Mouse (Mus musculus): ENCODE measurements around the gene H2afb3.
"Not testable (repeated sequence)": the region's sequence is repeated elsewhere in the genome, so short reads cannot be mapped to it uniquely, and the experiment has no call there.

The H2afb3 gene

GRCm38 (mm10) chrX:120312995-120313394 is at the start of gene H2afb3:
TSS of gene H2afb3 (minus strand) at chrX:120313095.
- DNase-seq (ENCODE audit: low read depth in 1 of 2, low spot score in 2 of 2): not testable (repeated sequence)

- DNase-seq (ENCODE audit: low read depth in 1 of 2, low spot score in 2 of 2): no peak
Observed at GRCm38 (mm10) chrX:120301469-120302175, 11.3 kb downstream of the H2afb3 start.

- DNase-seq (ENCODE audit: low read depth in 1 of 2, low spot score in 2 of 2): no peak
Observed at GRCm38 (mm10) chrX:120292832-120293750, 19.8 kb downstream of the H2afb3 start.

GRCm38 (mm10) chrX:120291696-120292095 is 21.2 kb downstream of the H2afb3 start:
- no peak for DNase-seq (ENCODE audit: low read depth in 1 of 2, low spot score in 2 of 2)

- DNase-seq (ENCODE audit: low read depth in 1 of 2, low spot score in 2 of 2): no peak
Observed at GRCm38 (mm10) chrX:120290900-120291280, 22.0 kb downstream of the H2afb3 start.

- no peak for DNase-seq (ENCODE audit: low read depth in 1 of 2, low spot score in 2 of 2)
Observed at GRCm38 (mm10) chrX:120290011-120290899, 22.6 kb downstream of the H2afb3 start, which contains the start of gene Pcdh11x. TSS of gene Pcdh11x (plus strand) at chrX:120290259.

- no peak for DNase-seq (ENCODE audit: low read depth in 1 of 2, low spot score in 2 of 2)
Observed at GRCm38 (mm10) chrX:120287502-120287901, 25.4 kb downstream of the H2afb3 start.

- no peak for DNase-seq (ENCODE audit: low read depth in 1 of 2, low spot score in 2 of 2)
Observed at GRCm38 (mm10) chrX:120285522-120285921, 27.4 kb downstream of the H2afb3 start.

All from monocyte, adult 2 months (primary cell).